Mouse (Mus musculus): ENCODE results near the gene Tlk2. TPM values are rescaled to one million over a fixed set of nuclear protein-coding genes. Genes with fewer than 3 reads are reported as not detected.

Gene Tlk2
- total RNA-seq, 2 experiments from 2014 or later, result 49.4 to 53.9 TPM

- no peak for DNase-seq (ENCODE audit: low spot score in 2 of 2)
Observed at GRCm38 (mm10) chr11:105311291-105311975, 132.8 kb downstream of the Tlk2 start.

DNA sequence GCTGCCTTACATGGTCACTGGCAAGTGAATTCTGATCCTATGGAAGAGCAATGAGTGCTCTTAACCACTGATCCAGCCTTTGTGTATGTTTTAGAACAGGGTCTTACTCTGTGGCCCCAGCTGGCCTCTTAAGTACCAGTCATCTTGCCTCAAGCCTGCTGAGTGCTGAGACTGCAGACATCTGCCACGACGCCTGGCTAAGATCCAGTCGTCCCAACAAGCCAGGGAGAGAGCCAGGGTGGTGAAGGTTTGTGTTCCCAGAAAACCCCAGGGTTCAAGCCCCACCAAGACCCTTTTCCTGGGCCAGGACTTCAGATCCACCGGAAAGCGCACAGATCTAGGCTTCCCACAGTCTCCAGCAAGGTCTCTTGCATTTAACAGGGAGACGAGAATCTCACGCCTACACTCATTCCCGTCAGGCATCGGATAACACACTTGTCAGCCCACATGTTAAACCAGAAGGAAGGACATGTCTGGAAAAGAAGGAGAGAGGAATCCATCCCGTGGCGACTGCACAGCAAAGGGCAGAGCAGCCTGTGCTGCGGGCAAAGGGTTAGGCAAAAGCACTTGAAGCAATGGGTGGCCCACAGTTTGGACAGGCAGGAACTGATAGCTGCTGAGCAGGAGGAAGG is 133.8 kb downstream of the Tlk2 start:
- DNase-seq (ENCODE audit: low spot score in 2 of 2), result peak in 1 of 2 experiments; percentile 26

- DNase-seq (ENCODE audit: low spot score in 2 of 2), result peak in 1 of 2 experiments; percentile 23
Observed at GRCm38 (mm10) chr11:105312972-105313632, 134.5 kb downstream of the Tlk2 start.

GRCm38 (mm10) chr11:105313633-105314014 is 135.0 kb downstream of the Tlk2 start:
- no peak for DNase-seq (ENCODE audit: low spot score in 2 of 2)

DNA sequence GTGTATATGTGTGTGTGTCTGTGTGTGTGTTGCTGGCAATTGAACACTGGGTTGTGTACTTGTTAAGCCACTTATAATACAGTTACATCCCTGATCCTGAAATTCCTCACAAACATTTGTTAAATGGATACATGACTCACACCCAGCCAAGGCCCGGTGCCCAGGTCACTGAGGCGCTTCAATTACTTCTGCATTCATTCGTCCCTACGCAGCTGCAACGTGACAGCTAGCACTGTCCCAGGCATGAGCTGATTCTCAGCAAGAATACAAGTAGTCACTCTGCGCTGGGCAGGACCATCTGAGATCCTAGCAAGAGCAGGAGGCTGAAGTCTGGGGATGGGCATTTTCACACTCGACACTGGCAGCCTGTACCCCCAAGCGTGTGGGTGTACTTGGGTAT is 136.7 kb downstream of the Tlk2 start:
- DNase-seq (ENCODE audit: low spot score in 2 of 2), result no peak

- DNase-seq (ENCODE audit: low spot score in 2 of 2), result no peak
Observed at GRCm38 (mm10) chr11:105316121-105316520, 137.5 kb downstream of the Tlk2 start.

- no peak for DNase-seq (ENCODE audit: low spot score in 2 of 2)
Observed at GRCm38 (mm10) chr11:105317769-105318168, 139.2 kb downstream of the Tlk2 start.

- no peak for DNase-seq (ENCODE audit: low spot score in 2 of 2)
Observed at GRCm38 (mm10) chr11:105321090-105321489, 142.5 kb downstream of the Tlk2 start.

DNA sequence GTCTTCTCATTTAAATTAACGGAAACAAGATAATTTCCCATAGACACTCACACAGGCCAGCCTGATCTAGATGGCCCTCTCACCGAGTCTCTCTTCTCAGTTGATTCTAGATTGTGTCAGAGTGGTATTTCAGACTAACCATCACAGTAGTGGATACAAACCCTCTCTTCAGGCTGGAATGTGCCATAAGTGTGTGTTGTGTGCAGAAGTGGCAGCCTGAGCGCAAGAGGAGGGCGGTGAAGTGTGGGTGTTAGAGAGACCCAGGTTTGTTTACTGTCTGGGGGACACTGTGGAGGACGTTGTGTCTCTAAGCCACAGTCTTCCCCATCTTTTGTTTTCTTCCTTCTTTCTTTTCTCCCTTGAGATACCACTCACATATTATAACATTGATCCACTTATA is 144.9 kb downstream of the Tlk2 start:
- no peak for DNase-seq (ENCODE audit: low spot score in 2 of 2)

GRCm38 (mm10) chr11:105327101-105327500 is 148.5 kb downstream of the Tlk2 start:
- DNase-seq (ENCODE audit: low spot score in 2 of 2), result no peak

DNA sequence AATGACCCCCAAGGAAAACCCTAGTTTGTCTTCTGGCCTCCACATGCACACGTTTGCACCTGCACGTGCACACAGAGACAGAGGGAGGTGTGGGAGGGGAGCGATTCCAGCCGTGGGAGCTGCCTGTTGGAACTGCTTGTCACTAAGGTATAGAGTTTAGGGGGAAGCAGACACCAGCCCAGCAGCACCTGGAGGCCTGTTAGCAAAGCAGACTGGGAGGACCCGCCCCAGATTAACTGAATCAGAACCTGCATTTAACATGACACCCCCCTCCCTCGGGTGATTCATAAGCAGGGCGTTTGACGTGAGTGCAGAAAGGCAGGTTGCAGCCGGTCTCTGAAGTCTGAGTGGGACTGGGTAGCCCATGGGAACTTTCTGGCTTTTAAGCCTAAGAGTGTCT is 151.4 kb downstream of the Tlk2 start:
- DNase-seq (ENCODE audit: low spot score in 2 of 2), result no peak

- DNase-seq (ENCODE audit: low spot score in 2 of 2), result no peak
Observed at GRCm38 (mm10) chr11:105331129-105331528, 152.5 kb downstream of the Tlk2 start.

DNA sequence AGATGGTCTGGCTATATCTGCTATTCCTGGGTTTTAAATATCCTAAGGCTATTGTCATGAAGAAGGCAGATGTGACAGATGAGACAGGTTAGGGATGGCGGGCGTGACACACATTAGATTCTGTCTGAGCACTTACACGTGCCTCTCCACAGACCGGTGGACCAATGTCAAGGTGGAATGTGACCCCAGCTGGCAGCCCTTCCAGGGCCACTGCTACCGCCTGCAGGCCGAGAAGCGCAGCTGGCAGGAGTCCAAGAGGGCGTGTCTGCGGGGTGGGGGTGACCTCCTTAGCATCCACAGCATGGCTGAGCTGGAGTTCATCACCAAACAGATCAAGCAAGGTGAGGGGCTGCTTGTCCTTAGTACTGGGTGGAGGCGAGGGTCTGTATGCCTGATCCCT is 153.1 kb downstream of the Tlk2 start:
- DNase-seq (ENCODE audit: low spot score in 2 of 2), result no peak

DNA sequence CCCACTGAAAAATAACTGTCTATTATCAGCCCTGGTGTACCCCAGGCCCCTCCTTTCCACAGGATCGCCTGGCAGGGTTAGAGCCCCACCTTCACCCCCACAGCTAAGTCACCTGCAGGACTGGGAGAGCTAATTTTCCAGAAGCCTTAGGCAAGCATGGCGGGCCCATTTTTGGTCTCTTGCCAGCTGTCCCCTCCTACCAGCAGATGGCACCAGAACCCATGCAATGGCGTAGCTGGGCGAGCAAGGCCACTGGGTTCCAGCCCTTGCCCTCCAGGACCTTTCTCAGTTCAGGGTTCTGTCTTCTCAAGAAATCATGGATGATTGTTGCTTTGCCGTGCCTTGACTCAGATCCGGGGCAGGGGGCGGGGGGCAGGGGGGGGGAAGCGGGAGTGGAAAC is 153.9 kb downstream of the Tlk2 start:
- DNase-seq (ENCODE audit: low spot score in 2 of 2), result peak; percentile 59 to 71

Other genes starting within 250 kb of the Tlk2 start
- gene Efcab3, start 115.2 kb upstream of the Tlk2 start, total RNA-seq (2021), result 1 to 10 TPM in 1 of 2 experiments, under 1 TPM in 1; 0.70 to 1.0 TPM
- gene Mettl2, start 52.4 kb upstream of the Tlk2 start, total RNA-seq (2021), result 10 to 100 TPM; 13.0 to 13.7 TPM
- gene Gm10842, start 31.9 kb upstream of the Tlk2 start, total RNA-seq (2021), result not detected
- gene Mrc2, start 113.8 kb downstream of the Tlk2 start, total RNA-seq (2021), result 1 to 10 TPM; 7.3 to 7.9 TPM

Data from left cerebral cortex, adult 18-20 months (tissue).